Mouse (Mus musculus) embryo, embryonic 9.5 days (tissue): ENCODE measurements around the gene Prmt8.

ENCODE experiments used
- DNase-seq: peaks from one replicate; pipeline ENCODE4 v3.0.0-alpha.2; 2017; ENCODE audit errors: extremely low spot score

Gene Prmt8

GRCm38 (mm10) chr6:127769275-127770156 is at the start of gene Prmt8:
TSS of gene Prmt8 (minus strand) at chr6:127769472.
- DNase-seq = peak; percentile 58

GRCm38 (mm10) chr6:127803046-127803729 is 33.9 kb upstream of the Prmt8 start:
- DNase-seq = no peak

GRCm38 (mm10) chr6:127802211-127802610 is 32.9 kb upstream of the Prmt8 start:
- no peak for DNase-seq

GRCm38 (mm10) chr6:127790023-127790422 is 20.8 kb upstream of the Prmt8 start:
- DNase-seq = no peak

GRCm38 (mm10) chr6:127770806-127771205 is 1.5 kb upstream of the Prmt8 start:
- DNase-seq = no peak

GRCm38 (mm10) chr6:127768621-127769274 is 524 bp downstream of the Prmt8 start:
- peak; percentile 45 for DNase-seq

GRCm38 (mm10) chr6:127767706-127768493 is 1.4 kb downstream of the Prmt8 start:
- DNase-seq = peak; percentile 83

- DNase-seq = no peak
Measured at GRCm38 (mm10) chr6:127767201-127767705, 2.0 kb downstream of the Prmt8 start.

GRCm38 (mm10) chr6:127766641-127767200 is 2.6 kb downstream of the Prmt8 start:
- DNase-seq = no peak

- DNase-seq = no peak
Measured at GRCm38 (mm10) chr6:127766041-127766604, 3.1 kb downstream of the Prmt8 start.

- no peak for DNase-seq
Measured at GRCm38 (mm10) chr6:127765573-127765972, 3.7 kb downstream of the Prmt8 start.

- DNase-seq = no peak
Measured at GRCm38 (mm10) chr6:127758264-127758663, 11.0 kb downstream of the Prmt8 start.

- DNase-seq = no peak
Measured at GRCm38 (mm10) chr6:127757667-127758167, 11.6 kb downstream of the Prmt8 start.

- no peak for DNase-seq
Measured at GRCm38 (mm10) chr6:127756856-127757255, 12.4 kb downstream of the Prmt8 start.

GRCm38 (mm10) chr6:127753228-127753627 is 16.0 kb downstream of the Prmt8 start:
- DNase-seq = no peak

GRCm38 (mm10) chr6:127752681-127753080 is 16.6 kb downstream of the Prmt8 start:
- DNase-seq = no peak

GRCm38 (mm10) chr6:127751499-127751898 is 17.8 kb downstream of the Prmt8 start:
- no peak for DNase-seq

- no peak for DNase-seq
Measured at GRCm38 (mm10) chr6:127748793-127749192, 20.5 kb downstream of the Prmt8 start.

- no peak for DNase-seq
Measured at GRCm38 (mm10) chr6:127742290-127742689, 27.0 kb downstream of the Prmt8 start.

- no peak for DNase-seq
Measured at GRCm38 (mm10) chr6:127741162-127741561, 28.1 kb downstream of the Prmt8 start.
